Mouse (Mus musculus) frontal cortex, adult 2 months (tissue): ENCODE results near the gene Kcnk2. TPM values are rescaled to one million over a fixed set of nuclear protein-coding genes. Genes with fewer than 3 reads are reported as not detected.
A peak's percentile ranks its signal among the peaks of the same experiment; 100 is the strongest.

ENCODE experiments used
- DNase-seq, 2 experiments: peaks; one replicate each; pipeline ENCODE4 v3.0.0; 2022; ENCODE audit warnings: low spot score in 1 of 2; ENCODE audit errors: extremely low spot score in 1 of 2
- polyA plus RNA-seq: library from polyadenylated mRNA; depleted of rRNA; stranded (reverse); fragments of >200 nt; gene quantifications from 2 replicates; pipeline ENCODE4 v1.2.3, GENCODE M21; 2012

Kcnk2 gene
- polyA plus RNA-seq, 1 experiment: 40.1 TPM

DNA sequence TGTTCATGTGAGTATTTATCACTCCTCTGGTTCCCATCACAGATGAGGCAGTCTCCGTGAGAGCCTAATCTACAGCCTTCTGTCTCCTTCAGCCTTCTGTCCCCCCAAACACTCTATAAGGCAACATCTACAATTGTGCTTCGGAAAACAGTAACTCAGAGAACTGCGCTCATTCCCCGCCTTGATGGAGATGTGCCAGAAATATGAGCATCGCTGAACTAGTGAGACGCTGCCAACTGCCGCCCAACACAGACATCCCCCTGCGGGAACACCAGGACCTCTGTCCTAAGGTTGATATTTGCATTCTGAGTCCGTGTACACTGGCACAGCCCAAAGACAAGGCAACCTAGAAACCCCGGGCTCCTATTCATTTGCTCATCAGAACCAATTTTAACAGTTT, 183.0 kb downstream of the Kcnk2 start:
- DNase-seq: no peak

DNA sequence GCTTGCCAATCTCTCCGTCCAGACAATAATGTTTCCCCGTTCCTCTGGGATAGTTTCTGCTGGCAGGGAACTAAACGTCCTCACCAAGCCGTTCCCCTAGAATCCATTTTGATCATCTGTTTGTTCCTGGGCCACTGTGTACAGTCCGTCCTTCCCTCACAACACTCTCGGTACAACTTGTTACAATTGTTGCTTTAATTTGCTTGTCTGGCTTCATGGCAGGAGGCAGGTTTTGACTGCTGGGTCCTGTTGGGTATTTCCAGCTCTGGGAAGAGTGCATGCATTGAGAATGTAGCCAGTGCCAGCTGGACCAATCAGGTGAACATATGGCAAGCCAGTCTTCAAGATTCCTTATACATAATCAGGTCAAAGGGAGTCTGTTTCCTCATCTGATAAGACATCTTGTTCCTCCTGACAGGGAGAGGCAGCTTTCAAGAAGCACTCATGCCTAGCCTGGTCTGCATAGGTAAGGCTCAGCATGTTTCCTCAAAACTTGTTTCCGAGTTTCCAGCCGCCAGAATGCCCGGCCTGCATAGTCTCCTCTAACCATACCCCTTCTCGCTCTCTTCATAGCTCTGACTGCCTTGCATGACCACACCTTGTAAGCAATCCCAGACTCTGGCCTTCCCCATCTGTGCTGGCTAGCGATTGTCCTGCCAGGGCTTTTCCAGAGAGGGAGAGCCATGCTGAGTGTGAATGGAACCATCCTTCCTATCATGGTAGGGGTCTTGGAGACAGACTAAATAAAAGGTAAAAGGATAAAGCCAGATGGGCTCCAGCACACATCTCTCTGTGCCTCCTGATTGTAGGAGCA, 184.1 kb downstream of the Kcnk2 start:
- DNase-seq: no peak

DNA sequence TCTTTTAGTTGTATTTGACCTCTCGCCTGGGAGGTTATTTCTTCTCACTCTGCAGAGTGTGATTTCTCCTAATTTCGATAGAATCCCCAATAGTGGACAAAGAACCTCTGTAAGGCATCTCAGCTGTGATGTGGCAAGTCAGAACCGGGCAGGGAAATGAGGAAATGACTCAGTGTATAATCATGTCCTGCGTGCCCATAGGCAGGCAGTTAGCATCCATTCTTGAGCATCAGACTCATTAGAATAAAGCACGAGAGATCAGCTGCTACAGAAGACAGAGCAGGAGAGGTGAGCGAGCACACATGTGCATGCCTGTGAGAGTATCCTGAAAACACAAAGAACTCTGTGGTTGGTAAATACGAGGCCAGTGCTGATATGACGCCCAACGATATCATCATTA, 186.9 kb downstream of the Kcnk2 start:
- DNase-seq: no peak

DNA sequence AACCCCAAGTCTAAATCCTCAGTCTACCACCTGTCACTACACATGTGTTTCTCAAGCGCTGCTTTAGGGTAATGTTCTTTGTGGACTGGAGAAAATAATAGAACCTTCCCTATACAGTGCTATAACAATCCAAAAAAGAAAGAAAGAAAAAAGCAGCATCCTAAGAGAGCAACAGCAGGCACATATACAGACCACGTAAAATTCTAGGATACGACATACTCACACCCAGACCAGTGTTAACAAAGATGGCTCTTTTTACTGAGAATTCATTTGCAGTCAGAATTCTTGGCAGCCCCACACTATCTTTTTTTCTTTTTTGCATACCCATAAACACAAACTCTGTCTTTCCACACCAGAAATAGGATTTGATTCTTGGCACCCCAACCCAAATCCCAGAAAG, 187.6 kb downstream of the Kcnk2 start:
- no peak for DNase-seq

DNA sequence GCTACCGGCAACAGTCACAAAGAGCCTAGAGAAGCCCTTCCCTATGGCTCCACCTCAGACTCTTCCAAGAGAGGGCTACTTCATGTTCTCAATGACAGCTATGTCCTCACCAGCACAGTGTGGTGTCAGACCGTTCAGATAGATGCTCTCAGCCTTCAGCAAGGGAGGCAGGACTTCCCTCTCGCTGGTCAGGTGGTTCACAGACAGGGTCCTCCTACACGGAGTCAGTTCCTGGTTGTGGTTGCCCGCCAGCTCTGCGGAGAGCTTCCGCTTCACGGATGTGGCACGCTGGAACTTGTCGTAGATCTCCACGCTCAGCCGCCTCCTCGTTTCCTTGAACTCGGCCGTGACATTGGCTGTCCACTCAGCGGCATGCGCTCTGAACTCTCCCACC, 192.4 kb downstream of the Kcnk2 start:
- no peak for DNase-seq

DNA sequence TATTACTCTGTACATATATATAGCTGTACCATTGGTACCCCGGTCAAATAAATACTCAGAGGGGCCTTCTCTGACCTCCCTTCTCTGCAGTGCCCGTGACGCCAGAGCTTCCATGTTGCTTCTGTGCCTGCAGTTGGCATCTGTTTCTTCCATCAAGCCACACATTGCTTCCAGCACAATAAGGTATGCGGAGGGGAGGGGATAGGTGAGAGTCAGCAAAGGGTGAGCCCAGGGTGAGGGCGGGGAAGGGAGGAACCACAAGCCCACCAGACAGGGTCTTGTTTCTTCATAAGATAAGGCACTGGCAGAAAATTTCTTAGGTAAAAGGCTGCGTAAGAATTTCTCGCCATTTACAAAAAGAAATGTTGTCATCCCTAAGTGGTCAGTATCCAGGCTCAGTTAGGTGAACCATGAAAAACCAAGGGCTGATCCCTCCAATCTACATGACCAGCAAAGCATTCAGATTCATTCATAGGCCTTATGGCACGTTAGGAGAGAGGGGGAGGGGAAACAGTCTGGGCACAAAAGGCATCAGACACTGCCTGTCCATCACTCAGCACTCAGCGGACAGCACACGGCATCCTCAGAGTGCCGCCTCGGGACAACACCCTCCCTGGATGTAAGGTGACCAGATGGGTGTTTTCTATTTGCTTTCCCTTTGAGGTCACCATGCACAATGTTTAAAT, 192.9 kb downstream of the Kcnk2 start:
- no peak for DNase-seq

DNA sequence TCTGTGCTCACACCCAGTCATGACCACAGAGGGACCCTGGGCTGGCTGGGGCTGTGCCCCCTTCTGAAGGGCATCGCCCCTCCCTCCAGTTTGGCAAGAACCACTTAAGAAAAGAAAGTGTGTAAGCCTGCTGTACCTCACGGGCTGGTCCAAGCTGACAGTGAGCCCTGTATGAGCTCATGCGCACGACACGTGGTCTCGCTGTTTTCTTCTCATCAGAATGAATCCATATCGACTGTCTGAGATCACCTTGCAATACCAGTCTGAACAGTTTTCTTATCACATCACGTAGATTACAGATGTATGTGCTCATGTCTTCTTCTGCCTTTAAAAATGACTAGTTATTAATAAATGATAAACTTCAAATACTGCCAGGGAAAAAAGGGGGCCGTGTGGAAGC, 193.5 kb downstream of the Kcnk2 start:
- no peak for DNase-seq

DNA sequence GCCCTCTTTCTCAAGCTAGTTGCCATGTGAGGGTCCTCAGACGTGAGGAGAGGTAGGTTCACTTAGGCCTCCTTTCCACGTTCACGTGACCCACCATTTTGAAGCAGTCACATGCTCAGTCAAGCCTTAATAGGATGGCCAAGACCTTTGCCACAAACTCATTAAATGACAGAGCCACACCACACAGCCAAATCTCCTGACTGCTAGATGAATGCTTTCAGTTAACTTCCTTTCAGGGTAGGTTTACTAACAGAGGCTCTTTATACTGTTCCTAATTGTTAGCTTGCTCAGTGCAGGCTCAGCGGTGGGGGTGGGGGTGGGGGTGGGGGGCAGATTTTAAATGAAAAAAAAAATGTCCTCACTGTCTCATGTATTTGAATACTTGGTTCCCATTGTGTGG, 206.3 kb downstream of the Kcnk2 start:
- DNase-seq: no peak

DNA sequence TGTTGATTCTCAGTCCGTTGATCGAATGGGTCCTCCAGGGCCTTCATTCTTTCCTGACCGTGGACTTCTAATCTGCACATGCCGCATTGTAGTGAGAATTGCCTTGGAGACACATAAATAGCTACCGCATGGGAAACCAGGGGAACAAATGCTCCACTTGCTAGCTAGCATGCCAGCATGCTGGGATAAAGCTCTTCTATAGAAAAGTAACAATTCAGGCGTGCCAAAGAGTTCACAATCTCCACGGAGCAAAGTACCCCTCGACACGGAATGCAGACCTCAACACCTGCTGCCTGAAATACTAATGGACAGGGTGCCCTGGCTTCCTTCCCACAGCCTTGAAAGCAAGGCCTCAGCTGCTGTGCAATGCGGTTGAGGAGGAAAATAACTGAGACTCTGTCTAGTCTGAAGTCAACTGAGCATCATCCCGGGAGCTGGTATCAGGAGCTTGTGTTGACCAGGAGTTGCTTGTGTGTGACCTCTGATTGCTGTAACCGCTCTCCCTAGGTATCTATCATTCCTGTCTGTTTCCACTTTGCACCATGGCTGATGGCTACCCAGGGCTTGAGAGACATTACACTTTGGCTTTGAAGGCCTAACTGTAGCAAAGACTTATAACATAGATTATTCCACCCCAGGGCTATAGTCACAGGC, 214.2 kb downstream of the Kcnk2 start:
- DNase-seq: peak; percentile 29 to 53

DNA sequence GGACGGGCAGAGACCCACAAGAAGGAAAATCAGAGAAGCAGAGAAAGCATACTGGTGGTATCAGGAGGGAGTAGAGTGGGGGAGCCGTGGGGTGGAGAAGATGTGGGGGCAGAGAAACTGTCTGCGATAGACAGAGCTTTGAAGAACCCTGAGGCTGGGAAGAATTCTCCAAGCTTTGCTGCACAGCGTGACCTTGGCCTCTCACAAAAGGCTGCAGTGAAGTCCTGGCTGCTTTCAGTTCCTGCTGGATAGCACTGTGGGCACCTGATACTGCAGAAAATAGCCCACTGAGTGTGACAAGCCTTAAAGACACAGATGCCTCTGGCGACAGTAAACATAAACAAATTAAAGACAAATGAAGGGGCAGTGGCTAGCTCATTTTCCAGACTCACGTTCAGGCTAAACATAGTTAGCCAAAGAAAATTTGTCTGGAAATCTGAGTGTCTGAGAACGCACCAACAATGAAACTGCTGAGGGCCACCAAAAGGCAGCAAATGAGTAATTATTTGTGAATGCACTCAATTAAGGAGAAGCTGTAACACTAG, 216.8 kb downstream of the Kcnk2 start:
- DNase-seq: peak in 1 of 2 experiments; percentile 19

DNA sequence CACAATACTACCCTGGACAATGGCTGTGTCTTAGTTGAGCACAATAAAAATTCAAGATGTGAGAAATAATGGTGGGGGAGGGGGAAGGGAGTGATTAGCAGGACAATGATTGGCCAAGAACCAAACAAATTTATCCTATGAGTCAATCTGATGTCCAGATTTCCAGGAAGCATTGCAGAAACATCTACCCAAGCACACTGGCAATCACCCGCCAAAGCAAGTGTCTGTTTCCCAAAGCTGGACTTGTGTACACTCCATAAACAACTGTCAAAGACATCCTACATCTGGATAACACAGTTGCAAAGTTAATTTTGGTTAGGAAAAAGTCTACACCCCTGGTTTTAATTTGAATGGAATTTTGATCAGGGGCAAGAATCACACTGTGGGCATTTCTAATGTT, 224.3 kb downstream of the Kcnk2 start:
- DNase-seq: no peak

DNA sequence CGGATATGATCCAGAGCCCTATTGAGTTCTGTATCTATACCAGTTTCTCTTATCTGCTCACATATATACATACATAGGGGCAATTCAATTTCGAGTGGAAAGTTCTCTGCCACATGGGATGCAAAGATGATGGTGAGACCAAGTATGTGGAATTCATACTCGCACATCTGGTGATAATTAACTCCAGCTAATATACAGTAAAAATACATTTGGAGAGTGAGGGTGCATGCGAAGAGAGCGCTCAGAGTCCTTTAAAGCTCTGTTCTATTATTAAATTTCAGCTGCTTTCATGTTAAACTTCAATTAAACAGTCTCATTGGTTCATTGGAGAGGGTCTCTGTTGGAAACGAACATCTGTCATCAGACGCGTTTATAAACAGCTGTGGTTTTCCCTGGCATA, 228.6 kb downstream of the Kcnk2 start:
- DNase-seq: no peak

DNA sequence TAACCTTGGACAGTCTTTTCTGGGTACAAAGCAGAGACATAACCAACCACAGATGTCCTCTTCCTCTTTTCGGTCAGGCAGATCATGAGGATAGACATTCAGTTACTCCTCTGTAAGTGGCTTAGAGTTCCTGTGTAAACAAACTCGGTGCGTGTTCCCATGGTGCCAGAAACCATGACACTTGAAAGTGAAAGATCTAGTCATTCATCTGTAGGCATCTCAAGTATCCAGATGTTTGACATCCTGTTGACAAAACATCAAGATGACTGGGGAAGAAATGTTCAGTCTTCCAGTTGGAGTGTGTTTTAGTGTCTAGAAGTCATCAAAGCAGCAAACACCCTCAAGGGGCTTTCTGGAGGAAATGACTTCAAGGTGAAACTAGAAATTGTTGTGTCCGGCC, 230.9 kb downstream of the Kcnk2 start:
- DNase-seq: no peak

DNA sequence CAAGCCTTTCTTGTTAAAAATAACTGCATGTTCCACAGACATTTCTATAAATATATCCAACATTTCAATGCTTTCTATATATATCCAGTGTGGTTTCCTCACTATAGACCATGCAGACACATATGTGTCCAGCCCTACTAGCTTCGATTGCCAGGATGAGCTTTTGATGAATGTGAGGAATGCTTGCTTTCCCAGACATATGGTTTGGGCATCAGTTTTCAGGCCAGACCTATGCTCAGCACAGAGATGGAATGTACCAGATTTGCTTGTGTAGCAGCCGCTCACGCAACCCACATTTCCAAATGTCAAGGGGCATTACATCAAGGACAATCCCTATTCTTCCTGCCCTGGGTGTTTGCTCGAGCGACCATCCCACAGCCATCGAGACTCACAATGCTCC, 236.3 kb downstream of the Kcnk2 start:
- no peak for DNase-seq

DNA sequence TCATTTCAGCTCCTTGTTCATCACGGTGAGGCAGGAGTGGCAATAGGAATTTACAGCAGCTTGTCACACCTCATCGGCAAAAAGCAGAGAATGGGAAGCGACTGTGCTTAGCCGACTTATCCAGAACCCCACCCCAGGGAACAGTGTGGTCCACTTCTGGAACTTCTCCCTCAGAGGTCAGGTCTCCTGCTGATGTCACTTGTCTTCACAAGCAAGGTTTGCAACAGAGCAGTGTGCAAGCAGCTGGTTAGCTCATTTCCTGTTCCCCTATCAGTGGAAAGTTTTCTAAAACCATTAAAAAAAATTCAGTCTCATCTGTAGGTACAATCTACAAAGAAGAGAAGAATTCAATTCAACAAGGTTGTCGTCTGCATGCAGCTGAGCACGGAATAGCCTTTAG, 236.9 kb downstream of the Kcnk2 start:
- DNase-seq: no peak

DNA sequence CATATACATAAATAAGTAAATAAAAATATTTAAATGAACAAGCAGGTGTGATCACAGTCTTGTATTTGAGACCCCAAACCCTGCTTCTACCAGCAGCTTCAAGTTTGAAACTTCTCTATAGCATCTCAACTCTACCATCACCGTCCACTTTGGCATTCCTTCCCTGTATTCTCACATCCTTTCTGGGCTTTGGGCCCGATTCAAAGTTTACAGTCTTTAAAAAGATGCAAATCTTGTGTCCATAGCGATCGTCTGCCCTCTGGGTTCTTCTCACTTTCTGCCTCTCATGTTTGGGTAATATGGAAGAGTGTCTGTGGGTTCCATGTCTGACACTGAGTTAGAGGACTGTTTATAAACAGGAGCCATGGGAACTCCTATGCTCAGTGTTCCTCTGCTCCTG, 237.4 kb downstream of the Kcnk2 start:
- no peak for DNase-seq

DNA sequence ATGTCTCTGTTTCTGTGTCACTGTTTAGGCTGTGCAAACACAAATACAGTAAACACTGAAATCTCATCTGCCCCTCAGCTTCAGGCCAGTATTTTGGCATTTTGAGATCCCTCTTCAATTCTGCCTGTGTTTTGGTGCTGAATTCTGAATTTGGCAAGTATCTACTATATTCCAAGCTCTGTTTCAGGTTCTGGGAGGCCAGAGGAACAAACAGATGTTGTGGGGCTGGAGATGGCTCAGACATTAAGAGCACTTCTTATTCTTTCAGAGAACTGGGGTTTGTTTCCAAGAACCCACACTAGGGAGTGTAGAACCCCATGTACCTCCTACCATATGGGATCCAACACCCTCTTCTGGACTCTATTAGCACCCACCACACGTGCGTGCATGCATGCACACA, 237.8 kb downstream of the Kcnk2 start:
- no peak for DNase-seq
